Mouse (Mus musculus) thymus, adult 2 months (tissue): ENCODE results near the gene Enho.

Experiments used
- CTCF ChIP-seq: fragments of 200-500 bp; IDR thresholded peaks from 2 replicates; pipeline ENCODE4 v1.5.1; 2012; ENCODE audit warnings: mild to moderate bottlenecking, control low read depth, low read length, moderate library complexity, borderline replicate concordance; ENCODE audit not compliant: control insufficient read depth, poor library complexity, insufficient read depth; ENCODE audit errors: extremely low read depth
- POLR2A ChIP-seq: fragments of 200-500 bp; IDR thresholded peaks from 2 replicates; pipeline ENCODE4 v1.6.1; 2012; ENCODE audit warnings: mild to moderate bottlenecking, low read length, control low read depth, moderate library complexity; ENCODE audit not compliant: control insufficient read depth, poor library complexity, insufficient read depth; ENCODE audit errors: extremely low read depth

DNA sequence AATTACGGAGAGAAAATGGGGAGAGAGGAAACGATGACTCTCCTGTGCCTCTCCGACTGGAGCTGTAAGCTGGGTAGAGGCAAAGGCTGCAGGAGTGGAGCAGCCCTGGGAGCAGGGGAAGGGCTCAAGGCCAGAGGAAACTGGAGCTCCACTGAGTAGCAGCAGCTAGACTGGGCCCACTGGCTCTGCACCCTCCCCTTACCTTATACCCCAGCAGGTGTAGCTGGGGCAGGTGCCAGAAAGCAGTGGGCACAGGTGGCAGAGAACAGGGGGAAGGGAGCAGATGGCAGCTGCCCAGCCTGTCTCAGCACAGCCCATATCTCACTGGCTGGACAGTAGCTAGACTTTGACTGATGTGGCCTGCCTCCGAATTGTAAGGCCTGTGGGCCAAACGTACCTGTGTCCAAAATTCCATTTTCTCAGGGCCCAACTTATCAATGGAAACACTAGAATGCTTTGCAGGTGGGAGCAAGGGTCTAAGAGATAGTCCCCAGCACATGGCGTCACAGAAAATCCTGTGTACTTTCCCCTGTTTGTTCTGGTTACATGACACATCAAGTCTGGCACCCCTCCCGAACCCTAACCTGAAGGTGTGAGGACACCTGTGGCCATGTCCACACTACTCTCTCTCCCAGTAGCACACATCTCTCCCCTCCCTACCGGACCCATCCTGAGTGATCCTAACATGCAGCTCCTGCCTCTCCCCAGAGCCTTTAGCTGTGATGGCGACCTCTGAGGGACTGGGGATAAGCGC lies 3.1 kb downstream of the Enho start:
- no peak for TF ChIP-seq CTCF
- no peak for TF ChIP-seq POLR2A
